Mouse (Mus musculus): ENCODE measurements around the gene Glrx3.

DNA sequence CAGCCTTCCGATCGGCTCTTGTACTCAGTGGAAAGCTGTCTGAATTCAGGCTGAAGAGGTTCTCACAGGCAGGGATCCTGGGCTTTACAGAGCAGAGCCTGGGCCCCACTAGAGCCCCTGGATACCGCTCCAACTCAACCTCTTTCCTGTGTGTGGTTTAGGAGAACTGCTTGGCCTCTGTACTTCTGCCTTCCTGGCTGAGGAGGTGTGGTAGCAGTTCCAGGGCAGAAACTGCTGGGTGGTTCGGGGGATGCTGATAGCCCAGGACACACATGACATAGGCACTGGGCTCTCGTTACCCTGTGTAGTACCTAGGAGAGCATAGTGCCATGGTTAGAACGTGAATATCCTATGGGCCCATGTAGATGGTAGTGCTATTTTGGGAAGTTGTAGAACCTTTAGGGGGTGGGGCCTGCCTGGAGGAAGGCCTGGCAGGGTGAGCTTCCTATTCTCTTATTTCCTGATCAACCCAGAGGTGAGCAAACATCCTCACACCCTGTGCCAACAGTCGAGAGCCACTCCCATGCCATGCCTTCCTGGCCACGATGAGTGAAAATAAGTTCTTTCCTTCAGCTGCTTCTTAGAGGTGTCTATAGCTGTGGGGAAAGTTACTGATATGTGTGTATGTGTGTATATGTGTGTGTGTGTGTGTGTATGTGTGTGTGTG is 55.0 kb downstream of the Glrx3 start:
- TF ChIP-seq POLR2A (IDR thresholded peaks at IDR 0.05; ENCODE audit: extremely low read depth, insufficient read depth, low read length) (no peak), CTCF (IDR thresholded peaks at IDR 0.05; ENCODE audit: low read depth, low read length) (no peak)

All from liver, adult 2 months (tissue).